Mouse (Mus musculus) layer of hippocampus, adult 9-11 months (tissue): ENCODE data around the gene Pum3.

Source experiments
- DNase-seq: peaks from one replicate; pipeline ENCODE4 v3.0.0; 2022

Gene Pum3

DNA sequence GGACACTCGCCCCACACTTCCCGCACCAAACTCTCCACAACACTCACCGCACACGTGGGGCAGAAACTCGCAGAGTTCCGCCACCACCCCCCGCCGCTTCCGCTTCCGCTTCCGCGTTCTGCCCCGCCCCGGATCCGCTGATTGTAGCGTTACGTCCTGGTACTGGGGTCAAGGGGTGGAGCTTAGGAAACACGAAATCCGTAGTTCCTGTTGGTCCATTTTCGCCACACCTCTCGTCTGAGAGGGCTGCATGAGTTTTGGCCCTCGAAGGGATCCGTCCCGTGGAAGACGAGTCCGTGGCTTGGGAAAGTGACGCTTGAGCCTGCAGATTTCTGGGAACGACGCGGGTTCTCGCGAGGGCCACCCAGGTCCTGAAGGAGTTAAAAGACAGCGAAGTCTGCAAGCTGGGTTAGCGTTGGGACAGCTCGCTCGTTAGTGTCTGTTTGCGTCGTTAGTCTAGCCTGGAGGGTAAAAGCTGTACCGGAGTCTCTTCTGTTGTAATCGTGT, at the start of gene Pum3:
TSS of gene Pum3 (minus strand) at position 81 of the 507 bp plus-strand sequence.
- DNase-seq: peak; percentile 99

GRCm38 (mm10) chr19:27466691-27467090, 37.1 kb upstream of the Pum3 start:
- DNase-seq: no peak

DNA sequence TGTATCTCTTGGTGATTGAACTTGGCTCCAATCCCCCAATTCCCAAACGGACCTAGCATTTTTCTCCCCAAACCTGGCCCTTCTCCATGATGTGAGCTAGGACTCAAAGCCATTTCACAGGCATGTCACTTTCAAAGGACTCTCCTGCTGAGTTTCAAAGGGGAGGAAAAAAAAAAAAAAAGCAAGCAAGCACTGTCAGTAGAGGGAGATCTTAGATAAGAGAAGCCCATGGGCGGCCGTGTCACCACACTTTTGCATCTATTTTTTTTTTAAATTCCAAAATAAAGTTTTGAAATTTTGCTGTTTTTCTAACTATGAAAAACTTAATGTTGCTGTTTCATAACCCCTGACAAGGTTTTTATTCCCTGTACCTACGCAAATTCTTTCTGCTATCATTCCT, 33.0 kb upstream of the Pum3 start:
- no peak for DNase-seq

DNA sequence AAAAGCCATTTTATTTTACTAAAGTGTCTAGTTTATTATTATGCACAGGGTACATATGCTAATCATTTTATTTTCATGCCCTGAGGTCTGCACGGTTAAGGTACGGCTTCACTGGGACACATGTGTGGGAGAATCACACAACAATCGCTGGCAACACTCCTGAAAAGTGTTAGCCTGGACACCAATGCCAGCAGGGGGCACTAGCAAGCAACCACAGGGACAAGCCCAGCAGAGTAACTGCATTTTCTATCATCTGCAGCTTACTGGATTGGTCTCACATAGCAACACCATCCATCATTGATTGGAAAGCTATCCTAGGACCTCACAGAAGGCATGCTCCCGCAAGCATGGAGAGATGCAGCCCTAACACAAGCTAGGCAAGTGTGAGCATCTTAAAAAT, 20.8 kb upstream of the Pum3 start:
- DNase-seq: peak; percentile 60

DNA sequence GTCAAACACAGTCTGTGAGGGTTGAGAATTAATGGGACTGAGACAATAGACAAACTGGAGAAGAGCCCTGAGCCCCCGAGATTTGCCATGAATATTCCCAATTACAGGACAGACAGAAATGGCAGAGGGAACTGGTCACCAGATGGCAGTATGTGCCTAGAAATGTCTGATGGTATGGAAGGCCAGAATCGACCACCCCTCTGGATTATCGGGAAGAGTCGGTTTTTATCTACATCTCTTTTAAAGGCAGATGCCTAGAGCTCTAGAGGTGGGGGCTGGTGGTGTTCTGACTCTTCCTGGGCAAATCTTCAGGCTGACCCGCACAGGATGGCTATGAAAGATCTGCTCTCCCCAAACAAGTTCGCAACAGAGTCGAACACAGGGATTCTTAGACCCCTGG, 17.9 kb upstream of the Pum3 start:
- DNase-seq: no peak

- DNase-seq: peak; percentile 15
These were observed 11.5 kb upstream of the Pum3 start for GRCm38 (mm10) chr19:27441106-27441505.

- no peak for DNase-seq
These were observed 8.5 kb upstream of the Pum3 start for GRCm38 (mm10) chr19:27437982-27438652.

DNA sequence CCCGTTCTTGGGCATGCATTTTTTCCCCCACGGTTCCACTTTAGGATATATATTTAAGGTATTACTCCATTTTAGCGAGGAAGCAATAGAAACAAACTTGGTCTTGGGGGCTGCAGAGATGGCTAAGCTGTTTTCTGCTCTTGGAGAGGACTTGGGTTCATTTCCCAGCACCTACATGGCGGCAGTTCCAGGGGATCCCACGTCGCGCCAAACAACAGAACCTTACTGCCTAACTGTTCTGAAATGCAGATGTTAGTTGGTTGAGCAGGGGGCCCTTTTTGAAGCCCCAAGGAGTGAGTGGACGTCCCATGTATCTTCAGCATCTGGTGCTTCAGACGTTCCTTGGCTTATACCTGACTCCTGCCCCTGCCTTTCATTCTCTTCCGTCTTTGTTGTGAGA, 781 bp upstream of the Pum3 start:
- no peak for DNase-seq

- no peak for DNase-seq
These were observed 344 bp downstream of the Pum3 start for GRCm38 (mm10) chr19:27429281-27429680.

- DNase-seq: no peak
These were observed 1.8 kb downstream of the Pum3 start for GRCm38 (mm10) chr19:27427865-27428264.

GRCm38 (mm10) chr19:27426451-27426850, 3.2 kb downstream of the Pum3 start:
- DNase-seq: no peak

GRCm38 (mm10) chr19:27425656-27426055, 4.0 kb downstream of the Pum3 start:
- no peak for DNase-seq

DNA sequence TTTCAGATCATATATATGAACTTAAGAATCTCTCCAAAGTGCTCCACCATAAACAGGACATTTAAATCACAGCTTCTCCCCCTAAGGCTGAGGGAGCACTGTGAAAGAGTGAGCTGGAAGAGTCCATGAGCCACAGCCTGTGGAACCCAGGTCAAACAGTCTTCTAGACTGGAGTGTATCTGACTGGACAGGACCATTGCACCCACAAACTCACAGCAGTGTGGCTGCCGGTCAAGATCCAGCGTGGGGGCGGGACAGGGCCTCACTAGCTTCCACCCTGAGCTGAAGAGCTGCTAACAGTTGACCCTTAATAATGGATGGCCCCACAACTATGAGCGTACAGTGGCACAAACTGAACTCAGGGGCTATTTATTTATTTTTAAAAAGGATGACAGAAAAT, 12.2 kb downstream of the Pum3 start:
- no peak for DNase-seq

DNA sequence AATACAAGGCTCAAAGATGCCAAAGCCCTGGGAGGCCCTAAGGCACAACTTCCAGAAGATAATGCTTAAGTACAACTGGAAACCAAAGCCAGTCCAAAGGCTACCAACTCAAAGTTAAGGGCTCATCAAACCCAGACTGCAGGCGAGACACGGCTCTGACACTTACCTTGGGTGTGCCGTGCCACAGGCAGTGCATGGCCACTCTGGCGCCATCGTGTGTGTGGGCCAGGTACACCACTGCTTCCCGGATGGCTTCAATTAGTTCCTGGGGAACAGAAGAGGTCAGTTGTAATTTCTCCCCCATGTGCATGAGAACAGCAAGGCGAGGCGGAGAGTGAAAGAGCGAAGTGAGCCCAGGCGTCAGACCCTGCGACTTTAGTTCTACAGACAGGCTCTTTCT, 13.1 kb downstream of the Pum3 start:
- peak; percentile 26 for DNase-seq

GRCm38 (mm10) chr19:27411340-27411739, 18.3 kb downstream of the Pum3 start:
- no peak for DNase-seq

GRCm38 (mm10) chr19:27410751-27411150, 18.9 kb downstream of the Pum3 start:
- no peak for DNase-seq

GRCm38 (mm10) chr19:27409782-27410181, 19.8 kb downstream of the Pum3 start:
- DNase-seq: no peak

DNA sequence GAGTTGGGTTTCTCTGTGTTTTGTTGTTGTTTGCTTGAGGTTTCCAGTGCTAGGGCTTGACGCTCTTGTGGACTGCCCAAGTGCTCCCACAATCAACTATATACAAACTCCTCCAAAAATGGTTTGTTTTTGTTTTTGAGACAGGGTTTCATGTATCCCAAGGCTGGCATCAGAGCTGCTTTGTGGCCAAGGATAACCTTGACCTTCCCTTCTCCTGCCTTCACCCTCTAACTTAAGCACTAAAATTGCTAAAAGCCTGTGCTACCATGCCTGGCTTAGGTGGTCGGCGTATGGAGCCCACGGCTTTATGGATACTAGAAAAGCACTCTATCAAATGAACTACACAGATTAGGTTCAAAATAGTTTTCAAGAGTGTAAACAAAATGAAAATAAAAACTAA, 20.4 kb downstream of the Pum3 start:
- no peak for DNase-seq

GRCm38 (mm10) chr19:27397797-27398196, 31.8 kb downstream of the Pum3 start:
- DNase-seq: no peak

DNA sequence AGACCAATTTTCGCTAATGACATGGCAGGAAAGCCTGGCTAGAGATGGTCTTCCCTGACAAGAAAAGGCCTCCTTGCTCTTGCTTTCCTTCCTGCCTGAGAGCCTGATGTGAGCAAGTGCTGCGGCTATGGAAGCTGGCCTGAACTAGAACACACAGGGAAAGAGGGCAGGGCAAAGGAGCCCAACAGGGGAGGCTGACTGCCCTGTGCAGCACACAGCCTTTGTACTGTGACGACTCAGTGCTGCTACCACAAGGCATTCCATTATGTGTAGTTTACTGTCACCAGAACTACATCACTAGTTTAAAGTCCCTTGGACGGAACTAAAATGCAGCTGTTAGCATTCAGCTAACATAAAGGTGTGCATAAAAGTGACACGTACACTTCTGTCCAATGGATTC, 32.4 kb downstream of the Pum3 start:
- DNase-seq: no peak

DNA sequence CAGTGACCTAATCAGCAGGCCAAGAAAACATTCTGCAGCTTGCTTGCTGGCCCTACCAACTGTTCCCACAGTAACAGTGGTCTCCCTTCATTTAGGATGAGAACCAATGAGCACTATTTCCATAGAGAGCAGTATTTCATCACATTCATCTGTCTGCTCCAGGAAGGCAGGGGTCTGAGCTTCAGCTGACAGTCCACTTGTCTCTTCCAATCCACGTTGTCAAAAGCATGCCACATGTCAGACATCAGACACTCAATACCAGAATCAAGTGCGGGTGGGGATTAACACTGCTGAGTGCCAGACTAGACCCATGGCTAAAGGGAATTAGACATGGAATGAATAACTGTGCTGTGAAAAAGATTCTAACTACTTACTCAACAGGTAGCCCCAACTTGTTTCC, 32.9 kb downstream of the Pum3 start:
- no peak for DNase-seq

GRCm38 (mm10) chr19:27395936-27396335, 33.7 kb downstream of the Pum3 start:
- no peak for DNase-seq

DNA sequence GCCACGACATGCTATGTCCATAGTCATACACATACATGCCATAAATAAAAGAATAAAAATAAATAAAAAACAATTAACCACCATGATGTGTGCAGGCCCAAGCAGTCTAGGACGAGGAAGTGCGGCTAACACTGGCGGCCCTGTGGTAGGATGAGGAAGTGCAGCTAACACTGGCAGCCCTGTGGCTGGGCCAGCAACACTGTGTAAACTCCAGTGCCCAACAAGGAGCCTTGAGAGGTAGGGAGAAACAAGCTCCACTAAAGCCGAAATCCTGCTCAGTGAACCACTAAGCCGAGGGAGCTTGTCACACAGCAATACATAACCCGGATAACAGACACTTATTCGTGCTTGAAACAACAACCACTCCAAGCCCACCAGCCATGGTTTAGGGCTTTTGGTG, 34.1 kb downstream of the Pum3 start:
- DNase-seq: no peak

- DNase-seq: no peak
These were observed 35.2 kb downstream of the Pum3 start for GRCm38 (mm10) chr19:27394341-27394990.

GRCm38 (mm10) chr19:27392431-27392830, 37.2 kb downstream of the Pum3 start:
- no peak for DNase-seq
